Mouse (Mus musculus): ENCODE measurements around the gene B2m.
A peak's percentile ranks its signal among the peaks of the same experiment; 100 is the strongest.
"Not testable (repeated sequence)": the region's sequence is repeated elsewhere in the genome, so short reads cannot be mapped to it uniquely, and the experiment has no call there.

Gene B2m

GRCm38 (mm10) chr2:122147508-122148241 is at the start of gene B2m:
Gene B2m (plus strand): TSS chr2:122147686.
- peak; percentile 97 for DNase-seq (ENCODE audit: low spot score)

- not testable (repeated sequence) for DNase-seq (ENCODE audit: low spot score)
Observed at GRCm38 (mm10) chr2:122097686-122098085, 49.8 kb upstream of the B2m start.

GRCm38 (mm10) chr2:122102070-122102469 is 45.4 kb upstream of the B2m start:
- no peak for DNase-seq (ENCODE audit: low spot score)

- no peak for DNase-seq (ENCODE audit: low spot score)
Observed at GRCm38 (mm10) chr2:122108101-122108500, 39.4 kb upstream of the B2m start.

GRCm38 (mm10) chr2:122109714-122110113 is 37.8 kb upstream of the B2m start:
- peak; percentile 36 for DNase-seq (ENCODE audit: low spot score)

GRCm38 (mm10) chr2:122116888-122117287 is 30.6 kb upstream of the B2m start:
- no peak for DNase-seq (ENCODE audit: low spot score)

- DNase-seq (ENCODE audit: low spot score): peak; percentile 98
Observed at GRCm38 (mm10) chr2:122117961-122118958, 29.2 kb upstream of the B2m start, which contains the start of gene Spg11. Gene Spg11 (minus strand): TSS chr2:122118386.

- no peak for DNase-seq (ENCODE audit: low spot score)
Observed at GRCm38 (mm10) chr2:122125680-122126572, 21.6 kb upstream of the B2m start.

GRCm38 (mm10) chr2:122126765-122127347 is 20.6 kb upstream of the B2m start:
- DNase-seq (ENCODE audit: low spot score): no peak

- no peak for DNase-seq (ENCODE audit: low spot score)
Observed at GRCm38 (mm10) chr2:122127635-122128034, 19.9 kb upstream of the B2m start.

- no peak for DNase-seq (ENCODE audit: low spot score)
Observed at GRCm38 (mm10) chr2:122132078-122132477, 15.4 kb upstream of the B2m start.

GRCm38 (mm10) chr2:122132618-122133017 is 14.9 kb upstream of the B2m start:
- DNase-seq (ENCODE audit: low spot score): no peak

- no peak for DNase-seq (ENCODE audit: low spot score)
Observed at GRCm38 (mm10) chr2:122137839-122138465, 9.5 kb upstream of the B2m start.

- DNase-seq (ENCODE audit: low spot score): no peak
Observed at GRCm38 (mm10) chr2:122140815-122141214, 6.7 kb upstream of the B2m start.

GRCm38 (mm10) chr2:122141332-122141967 is 6.0 kb upstream of the B2m start:
- no peak for DNase-seq (ENCODE audit: low spot score)

- no peak for DNase-seq (ENCODE audit: low spot score)
Observed at GRCm38 (mm10) chr2:122143111-122143510, 4.4 kb upstream of the B2m start.

GRCm38 (mm10) chr2:122145756-122146155 is 1.7 kb upstream of the B2m start:
- DNase-seq (ENCODE audit: low spot score): no peak

- no peak for DNase-seq (ENCODE audit: low spot score)
Observed at GRCm38 (mm10) chr2:122146687-122147086, 799 bp upstream of the B2m start.

- DNase-seq (ENCODE audit: low spot score): peak; percentile 89
Observed at GRCm38 (mm10) chr2:122148242-122148917, 894 bp downstream of the B2m start.

GRCm38 (mm10) chr2:122149316-122149715 is 1.8 kb downstream of the B2m start:
- no peak for DNase-seq (ENCODE audit: low spot score)
